ENCODE assay signal across 12 mouse cellular contexts in genomic region chr6:96114151-96114550, GRCm38 (mm10). TPM values are rescaled to one million over a fixed set of nuclear protein-coding genes. Genes with fewer than 3 reads are reported as not detected.
DNase-seq lines count a peak whose midpoint lies in the region; ATAC-seq lines count a peak whose summit lies in the region.
"Had no signal": no experiment of that assay in that cellular context is flagged by ENCODE, and none has a peak within 500 bp of the region (broad histone marks: within the 10 kb centered on the region; RNA-seq: fewer than 3 reads in every experiment).

No protein-coding gene starts in this region.

- peaks cover 7% of the 10 kb centered on the region; the same call in 1 of the 2 replicates for H3K4me1 ChIP-seq in forebrain, embryonic 14.5 days (ENCODE audit: control insufficient read depth, insufficient read depth, low read length)
- peaks cover 29% of the 10 kb centered on the region for H3K4me1 ChIP-seq in forebrain, embryonic 12.5 days
- H3K4me1 ChIP-seq in lung, embryonic 15.5 days: peaks cover 14% of the 10 kb centered on the region
- peaks cover 17% of the 10 kb centered on the region; the same call in 1 of the 2 replicates for H3K4me1 ChIP-seq in limb, embryonic 12.5 days (replicated peaks)
- peaks cover 8% of the 10 kb centered on the region for H3K4me1 ChIP-seq in stomach, embryonic 14.5 days (ENCODE audit: control insufficient read depth, insufficient read depth, low read length)
- H3K4me1 ChIP-seq: liver, embryonic 13.5 days had no signal

- H3K4me2 ChIP-seq in forebrain, embryonic 14.5 days (ENCODE audit: low read length): peak overlapping the region; percentile 98; the same call in 1 of the 2 replicates
- no peak overlapping the region for H3K4me2 ChIP-seq in forebrain, embryonic 12.5 days
- peak overlapping the region; percentile 96; the same call in 1 of the 2 replicates for H3K4me2 ChIP-seq in lung, embryonic 15.5 days
- H3K4me2 ChIP-seq in limb, embryonic 12.5 days: peak overlapping the region; percentile 93
- peak overlapping the region; percentile 67 for H3K4me2 ChIP-seq in stomach, embryonic 14.5 days (replicated peaks; ENCODE audit: low read depth, low read length)
- H3K4me2 ChIP-seq: liver, embryonic 13.5 days had no signal

- 0 out of 2 replicates have a peak, but pooled peaks cover 5% of the 10 kb centered on the region for H3K27me3 ChIP-seq in forebrain, embryonic 14.5 days (replicated peaks; ENCODE audit: control insufficient read depth, insufficient read depth, low read length)
- peaks cover 10% of the 10 kb centered on the region; the same call in 1 of the 2 replicates for H3K27me3 ChIP-seq in forebrain, embryonic 12.5 days
- no peaks in the 10 kb centered on the region for H3K27me3 ChIP-seq in lung, embryonic 15.5 days
- H3K27me3 ChIP-seq in limb, embryonic 12.5 days: 0 out of 2 replicates have a peak, but pooled peaks cover 2% of the 10 kb centered on the region
- no peaks in the 10 kb centered on the region for H3K27me3 ChIP-seq in stomach, embryonic 14.5 days (ENCODE audit: control insufficient read depth, insufficient read depth, low read length)

- DNase-seq in forebrain, embryonic 14.5 days (ENCODE audit: low spot score): no peak
- no peak for DNase-seq in lung, postnatal 4 days
- no peak for DNase-seq in cerebellum, adult 11 months
- no peak for DNase-seq in natural killer cell, adult 2 months (ENCODE audit: low spot score in 2 of 2)
- DNase-seq: layer of hippocampus, adult 9-11 months; liver, embryonic 13.5 days; spleen, adult 18-20 months had no signal

- no peak for ATAC-seq in forebrain, embryonic 14.5 days
- no peak for ATAC-seq in forebrain, embryonic 12.5 days (ENCODE audit: low FRiP score)
- ATAC-seq in lung, embryonic 15.5 days (ENCODE audit: borderline replicate concordance, extremely low read depth, low FRiP score, low TSS enrichment): no peak
- no peak for ATAC-seq in limb, embryonic 12.5 days (ENCODE audit: insufficient number of reproducible peaks, insufficient read depth, low FRiP score, low TSS enrichment, low read depth)
- no peak for ATAC-seq in stomach, embryonic 14.5 days (ENCODE audit: insufficient number of reproducible peaks, insufficient read depth, low FRiP score, low read depth)

- H3K9ac ChIP-seq in forebrain, embryonic 14.5 days (ENCODE audit: low read length): no peak overlapping the region
- H3K9ac ChIP-seq in forebrain, embryonic 12.5 days: no peak overlapping the region
- no peak overlapping the region for H3K9ac ChIP-seq in lung, embryonic 15.5 days
- H3K9ac ChIP-seq in limb, embryonic 12.5 days (replicated peaks): no peak overlapping the region
- no peak overlapping the region for H3K9ac ChIP-seq in stomach, embryonic 14.5 days (replicated peaks; ENCODE audit: low read depth, low read length)
- H3K9ac ChIP-seq: liver, embryonic 13.5 days had no signal

- H3K27ac ChIP-seq in forebrain, embryonic 14.5 days (ENCODE audit: low read depth, low read length): no peak overlapping the region
- H3K27ac ChIP-seq in forebrain, embryonic 12.5 days: no peak overlapping the region
- H3K27ac ChIP-seq in lung, embryonic 15.5 days: no peak overlapping the region
- no peak overlapping the region for H3K27ac ChIP-seq in limb, embryonic 12.5 days
- no peak overlapping the region for H3K27ac ChIP-seq in stomach, embryonic 14.5 days (ENCODE audit: low read length)
- H3K27ac ChIP-seq: liver, embryonic 13.5 days had no signal

- peak overlapping the region; percentile 5; the same call in 1 of the 2 replicates for H3K4me3 ChIP-seq in forebrain, embryonic 14.5 days (ENCODE audit: low read depth, low read length)
- no peak overlapping the region for H3K4me3 ChIP-seq in forebrain, embryonic 12.5 days (replicated peaks)
- no peak overlapping the region for H3K4me3 ChIP-seq in lung, embryonic 15.5 days
- peak overlapping the region; percentile 26 for H3K4me3 ChIP-seq in limb, embryonic 12.5 days (replicated peaks)
- peak overlapping the region; percentile 7; the same call in 1 of the 2 replicates for H3K4me3 ChIP-seq in stomach, embryonic 14.5 days (ENCODE audit: low read depth, low read length)
- H3K4me3 ChIP-seq: liver, embryonic 13.5 days had no signal

- WGBS in forebrain, embryonic 14.5 days: 8% methylated on average over 1 of the region's 1 CpGs
- 3% methylated on average over 1 of the region's 1 CpGs for WGBS in forebrain, embryonic 12.5 days
- WGBS in lung, embryonic 15.5 days: 16% methylated on average over 1 of the region's 1 CpGs
- 13% methylated on average over 1 of the region's 1 CpGs for WGBS in limb, embryonic 12.5 days
- WGBS in stomach, embryonic 14.5 days: 28% methylated on average over 1 of the region's 1 CpGs

- no peaks in the 10 kb centered on the region for H3K9me3 ChIP-seq in forebrain, embryonic 14.5 days (replicated peaks; ENCODE audit: control insufficient read depth, low read length)
- H3K9me3 ChIP-seq in forebrain, embryonic 12.5 days: no peaks in the 10 kb centered on the region
- H3K9me3 ChIP-seq in lung, embryonic 15.5 days: no peaks in the 10 kb centered on the region
- no peaks in the 10 kb centered on the region for H3K9me3 ChIP-seq in limb, embryonic 12.5 days
- no peaks in the 10 kb centered on the region for H3K9me3 ChIP-seq in stomach, embryonic 14.5 days (ENCODE audit: control insufficient read depth, low read depth, low read length)
- H3K9me3 ChIP-seq: liver, embryonic 13.5 days had no signal

- H3K36me3 ChIP-seq in forebrain, embryonic 14.5 days (ENCODE audit: control insufficient read depth, insufficient read depth, low read length): no peaks in the 10 kb centered on the region
- H3K36me3 ChIP-seq in forebrain, embryonic 12.5 days (replicated peaks): no peaks in the 10 kb centered on the region
- H3K36me3 ChIP-seq in lung, embryonic 15.5 days: no peaks in the 10 kb centered on the region
- no peaks in the 10 kb centered on the region for H3K36me3 ChIP-seq in limb, embryonic 12.5 days
- H3K36me3 ChIP-seq in stomach, embryonic 14.5 days (ENCODE audit: control insufficient read depth, insufficient read depth, low read length): no peaks in the 10 kb centered on the region
- H3K36me3 ChIP-seq: liver, embryonic 13.5 days had no signal

RNA-seq across cellular contexts. Expression of gene Fam19a1, which starts 1.2 kb away (rescaled TPM):
- polyA plus RNA-seq in forebrain, embryonic 14.5 days (2014; fragmentation: Nextera tagmentation; extraction: Ambion mirVana): 8.2 and 12.2 TPM in 2 replicates
- polyA plus RNA-seq in forebrain, embryonic 12.5 days (2016; fragmentation: Nextera tagmentation; extraction: Ambion mirVana): 1.3 and 1.4 TPM in 2 replicates
- 1.3 and 1.6 TPM in 2 replicates for polyA plus RNA-seq in lung, embryonic 15.5 days (2015; fragmentation: Nextera tagmentation; extraction: Ambion mirVana)
- 4.8 and 8.9 TPM in 2 replicates for polyA plus RNA-seq in limb, embryonic 12.5 days (2016; fragmentation: Nextera tagmentation; extraction: Ambion mirVana)
- 9.8 and 13.4 TPM in 2 replicates for polyA plus RNA-seq in stomach, embryonic 14.5 days (2014; fragmentation: Nextera tagmentation; extraction: Ambion mirVana)
- polyA plus RNA-seq: liver, embryonic 13.5 days had no signal

RNA-seq across cellular contexts. Expression of gene 1700123L14Rik, which starts 51.9 kb away (rescaled TPM):
- not detected in 2 replicates for polyA plus RNA-seq in forebrain, embryonic 14.5 days (2014; fragmentation: Nextera tagmentation; extraction: Ambion mirVana)
- not detected in 2 replicates for polyA plus RNA-seq in forebrain, embryonic 12.5 days (2016; fragmentation: Nextera tagmentation; extraction: Ambion mirVana)
- polyA plus RNA-seq in lung, embryonic 15.5 days (2015; fragmentation: Nextera tagmentation; extraction: Ambion mirVana): not detected in 2 replicates
- 0.11 TPM in 1 of 2 replicates, not detected in the other for polyA plus RNA-seq in limb, embryonic 12.5 days (2016; fragmentation: Nextera tagmentation; extraction: Ambion mirVana)
- polyA plus RNA-seq in stomach, embryonic 14.5 days (2014; fragmentation: Nextera tagmentation; extraction: Ambion mirVana): 0.34 and 0.36 TPM in 2 replicates
- polyA plus RNA-seq: liver, embryonic 13.5 days; thymus, postnatal 0 days had no signal

Comparison
In these comparisons a context has a peak if more than half of its experiments do, and no peak if none do; other contexts are left out.
1. H3K4me3 ChIP-seq: peak in forebrain, embryonic 14.5 days (single experiment), limb, embryonic 12.5 days (single experiment) and stomach, embryonic 14.5 days (single experiment); none in forebrain, embryonic 12.5 days (single experiment) and lung, embryonic 15.5 days (single experiment).